Mouse (Mus musculus) G1E (cell line): ENCODE results near the gene Hivep3.

Experiments
- CTCF ChIP-seq: IDR thresholded peaks from 2 replicates; pipeline ENCODE4 v1.5.1; 2012; ENCODE audit warnings: low read depth, low read length, inconsistent platforms, mixed read lengths
- GATA2 ChIP-seq: IDR thresholded peaks from 2 replicates; pipeline ENCODE4 v1.6.1; 2012; ENCODE audit warnings: low read depth, low read length, inconsistent platforms, borderline replicate concordance
- POLR2AphosphoS5 ChIP-seq: IDR thresholded peaks from 2 replicates; pipeline ENCODE4 v1.6.1; 2012; ENCODE audit warnings: low read depth, low read length, inconsistent platforms; ENCODE audit not compliant: insufficient replicate concordance

- TF ChIP-seq CTCF (no peak), GATA2 (no peak), POLR2AphosphoS5 (no peak)
Observed at GRCm38 (mm10) chr4:119762171-119762570, 28.6 kb downstream of the Hivep3 start.
